Mouse (Mus musculus) small intestine, adult 2 months (tissue): Measurements from ENCODE around the gene Banp. TPM values are rescaled to one million over a fixed set of nuclear protein-coding genes. Genes with fewer than 3 reads are reported as not detected.

Experiments used
- H3K27ac ChIP-seq: fragments of 200-500 bp; 2 replicates; pipeline ENCODE4 v1.5.1; 2012; ENCODE audit warnings: low read depth, low read length, control low read depth, inconsistent platforms; ENCODE audit not compliant: insufficient read depth
- H3K27me3 ChIP-seq: fragments of 200-500 bp; 2 replicates; pipeline ENCODE4 v1.6.1; 2012; ENCODE audit warnings: mild to moderate bottlenecking, moderate library complexity, low read length, inconsistent platforms; ENCODE audit not compliant: control insufficient read depth, insufficient read depth
- H3K36me3 ChIP-seq: fragments of 200-500 bp; 2 replicates; pipeline ENCODE4 v1.6.1; 2012; ENCODE audit warnings: mild to moderate bottlenecking, low read length, control low read depth, inconsistent platforms; ENCODE audit not compliant: control insufficient read depth, insufficient read depth
- H3K4me1 ChIP-seq: fragments of 200-500 bp; 2 replicates; pipeline ENCODE4 v1.6.1; 2012; ENCODE audit warnings: low read length, inconsistent platforms, mixed read lengths; ENCODE audit not compliant: control insufficient read depth, insufficient read depth, insufficient read length
- H3K4me3 ChIP-seq: fragments of 200-500 bp; 2 replicates; pipeline ENCODE4 v1.5.1; 2012; ENCODE audit warnings: low read depth, mild to moderate bottlenecking, control low read depth, inconsistent platforms, low read length, moderate library complexity
- CTCF ChIP-seq: fragments of 200-500 bp; IDR thresholded peaks from 2 replicates; pipeline ENCODE4 v1.5.1; 2012; ENCODE audit warnings: low read depth, mild to moderate bottlenecking, control low read depth, inconsistent platforms, low read length, moderate library complexity, mixed read lengths; ENCODE audit not compliant: insufficient replicate concordance, insufficient read length; ENCODE audit errors: extremely low read depth
- POLR2A ChIP-seq: fragments of 200-500 bp; IDR thresholded peaks from 2 replicates; pipeline ENCODE4 v1.6.1; 2012; ENCODE audit warnings: low read depth, mild to moderate bottlenecking, control low read depth, inconsistent platforms, low read length, moderate library complexity
- WGBS: fragments of 180-500 bp; shearing (Covaris S2); methylation state at CpG from one replicate; pipeline ENCODE4 v1.1.7; 2018; 5-methylcytosine and 5-hydroxymethylcytosine counted together
- polyA plus RNA-seq: library from polyadenylated mRNA; depleted of rRNA; stranded (reverse); fragments of >200 nt; gene quantifications from 2 replicates; pipeline ENCODE4 v1.2.3, GENCODE M21; 2012

Gene Banp
- polyA plus RNA-seq, 1 experiment, result 34.3 TPM

- H3K27ac ChIP-seq, result no peak overlapping the region
- H3K4me3 ChIP-seq, result no peak overlapping the region
- peaks cover 42% of the 10 kb centered on the region for H3K36me3 ChIP-seq
- no peaks in the 10 kb centered on the region for H3K27me3 ChIP-seq
- TF ChIP-seq POLR2A (no peak), CTCF (no peak)
- 79% methylated on average over 4 of the region's 4 CpGs for WGBS
- H3K4me1 ChIP-seq, result no peaks in the 10 kb centered on the region
Observed at GRCm38 (mm10) chr8:121992911-121993310, 43.4 kb downstream of the Banp start.

GRCm38 (mm10) chr8:121995112-121995511 is 45.6 kb downstream of the Banp start:
- H3K27ac ChIP-seq, result no peak overlapping the region
- no peaks in the 10 kb centered on the region for H3K4me1 ChIP-seq
- no peak overlapping the region for H3K4me3 ChIP-seq
- H3K27me3 ChIP-seq, result no peaks in the 10 kb centered on the region
- TF ChIP-seq CTCF, result no peak
- no peak for TF ChIP-seq POLR2A
- 74% methylated on average over 4 of the region's 4 CpGs for WGBS
- H3K36me3 ChIP-seq, result peaks cover 49% of the 10 kb centered on the region

GRCm38 (mm10) chr8:121995895-121996294 is 46.3 kb downstream of the Banp start:
- Histone ChIP-seq H3K27ac (no peak overlapping the region), H3K27me3 (no peaks in the 10 kb centered on the region), H3K4me3 (no peak overlapping the region), H3K36me3 (peaks cover 48% of the 10 kb centered on the region), H3K4me1 (no peaks in the 10 kb centered on the region)
- WGBS, result 86% methylated on average over 3 of the region's 3 CpGs
- TF ChIP-seq POLR2A, result no peak

- H3K27me3 ChIP-seq, result no peaks in the 10 kb centered on the region
- TF ChIP-seq CTCF (no peak), POLR2A (no peak)
- no peak overlapping the region for H3K27ac ChIP-seq
- no peak overlapping the region for H3K4me3 ChIP-seq
- H3K4me1 ChIP-seq, result no peaks in the 10 kb centered on the region
- H3K36me3 ChIP-seq, result peaks cover 47% of the 10 kb centered on the region
- 91% methylated on average over 4 of the region's 4 CpGs for WGBS
Observed at GRCm38 (mm10) chr8:121998631-121999030, 49.1 kb downstream of the Banp start.

GRCm38 (mm10) chr8:121999211-121999610 is 49.7 kb downstream of the Banp start:
- Histone ChIP-seq H3K36me3 (peaks cover 44% of the 10 kb centered on the region), H3K4me3 (no peak overlapping the region), H3K27me3 (no peaks in the 10 kb centered on the region), H3K4me1 (no peaks in the 10 kb centered on the region), H3K27ac (no peak overlapping the region)
- no peak for TF ChIP-seq POLR2A
- no peak for TF ChIP-seq CTCF
- 84% methylated on average over 5 of the region's 5 CpGs for WGBS

GRCm38 (mm10) chr8:122001339-122002115 is 52.0 kb downstream of the Banp start:
- Histone ChIP-seq H3K27me3 (no peaks in the 10 kb centered on the region), H3K36me3 (peaks cover 49% of the 10 kb centered on the region), H3K4me1 (no peaks in the 10 kb centered on the region), H3K27ac (no peak overlapping the region), H3K4me3 (no peak overlapping the region)
- 92% methylated on average over 15 of the region's 15 CpGs for WGBS
- TF ChIP-seq POLR2A (no peak), CTCF (no peak)

- H3K4me3 ChIP-seq, result no peak overlapping the region
- 72% methylated on average over 8 of the region's 8 CpGs for WGBS
- no peaks in the 10 kb centered on the region for H3K4me1 ChIP-seq
- H3K27ac ChIP-seq, result no peak overlapping the region
- TF ChIP-seq POLR2A (no peak), CTCF (no peak)
- peaks cover 48% of the 10 kb centered on the region for H3K36me3 ChIP-seq
- no peaks in the 10 kb centered on the region for H3K27me3 ChIP-seq
Observed at GRCm38 (mm10) chr8:122003646-122004045, 54.1 kb downstream of the Banp start.

GRCm38 (mm10) chr8:122004131-122004530 is 54.6 kb downstream of the Banp start:
- 69% methylated on average over 5 of the region's 5 CpGs for WGBS
- Histone ChIP-seq H3K27me3 (no peaks in the 10 kb centered on the region), H3K36me3 (peaks cover 47% of the 10 kb centered on the region), H3K4me3 (no peak overlapping the region), H3K4me1 (no peaks in the 10 kb centered on the region), H3K27ac (no peak overlapping the region)
- TF ChIP-seq POLR2A, result no peak
- TF ChIP-seq CTCF, result no peak
